Mouse (Mus musculus) MEL (cell line): ENCODE results near the gene Wbp2. TPM values are rescaled to one million over a fixed set of nuclear protein-coding genes. Genes with fewer than 3 reads are reported as not detected.

Source experiments
- DNase-seq: peaks from one replicate; pipeline ENCODE4 v3.0.0; 2011; ENCODE audit warnings: low read depth, low spot score
- H3K27ac ChIP-seq: 2 replicates; pipeline ENCODE4 v1.5.1; 2012; ENCODE audit warnings: low read depth, mild to moderate bottlenecking, control low read depth, low read length, moderate library complexity; ENCODE audit not compliant: control insufficient read depth
- H3K27me3 ChIP-seq, 2 experiments: fragments of 150-350 bp in 1 of 2; sonication (generic) in 1 of 2; 2 replicates each; pipeline ENCODE4 v1.6.1; 2012; ENCODE audit warnings: low read length in 2 of 2, mild to moderate bottlenecking in 2 of 2, improper control_type of control experiment in 1 of 2, moderate library complexity in 1 of 2; ENCODE audit not compliant: insufficient read depth in 2 of 2, control insufficient read depth in 1 of 2
- H3K36me3 ChIP-seq, 2 experiments: 2 replicates each; pipeline ENCODE4 v1.6.1; 2012 to 2014; ENCODE audit warnings: low read length in 2 of 2, improper control_type of control experiment in 1 of 2, inconsistent platforms in 1 of 2, mild to moderate bottlenecking in 1 of 2; ENCODE audit not compliant: insufficient read depth in 2 of 2, control insufficient read depth in 1 of 2
- H3K4me1 ChIP-seq, 2 experiments: fragments of 150-350 bp in 1 of 2; sonication (generic) in 1 of 2; 2 replicates each; pipeline ENCODE4 v1.6.1; 2012; ENCODE audit warnings: low read length in 2 of 2, improper control_type of control experiment in 1 of 2, mild to moderate bottlenecking in 1 of 2; ENCODE audit not compliant: insufficient read depth in 2 of 2, control insufficient read depth in 1 of 2
- H3K4me3 ChIP-seq, 2 experiments: fragments of 150-350 bp in 1 of 2; sonication (generic) in 1 of 2; 2 replicates each; pipeline ENCODE4 v1.5.1; 2012; ENCODE audit warnings: low read depth in 2 of 2, low read length in 2 of 2, mild to moderate bottlenecking in 2 of 2, moderate library complexity in 2 of 2, control low read depth in 1 of 2, improper control_type of control experiment in 1 of 2; ENCODE audit not compliant: control insufficient read depth in 1 of 2, insufficient read depth in 1 of 2
- H3K79me2 ChIP-seq: 2 replicates; pipeline ENCODE4 v1.6.1; 2012; ENCODE audit warnings: mild to moderate bottlenecking, low read length, moderate library complexity; ENCODE audit not compliant: control insufficient read depth, poor library complexity, insufficient read depth
- H3K9ac ChIP-seq: 2 replicates; pipeline ENCODE4 v1.6.1; 2012; ENCODE audit warnings: low read depth, mild to moderate bottlenecking, control low read depth, low read length, moderate library complexity; ENCODE audit not compliant: control insufficient read depth, poor library complexity, severe bottlenecking
- H3K9me3 ChIP-seq: fragments of 150-350 bp; sonication (generic); replicated peaks from 2 replicates; pipeline ENCODE4 v1.6.1; 2012; ENCODE audit warnings: mild to moderate bottlenecking, low read length, improper control_type of control experiment, moderate library complexity; ENCODE audit not compliant: insufficient read depth
- BHLHE40 ChIP-seq: IDR thresholded peaks from 2 replicates; pipeline ENCODE4 v1.6.1; 2012; ENCODE audit warnings: low read depth, mild to moderate bottlenecking, inconsistent platforms, low read length, improper control_type of control experiment, borderline replicate concordance
- CTCF ChIP-seq, 3 experiments: IDR thresholded peaks in 2 of 3; conservative IDR thresholded peaks in 1 of 3; 2 replicates each; pipeline ENCODE4 v1.5.1; 2011 to 2012; ENCODE audit warnings: low read length in 3 of 3, low read depth in 2 of 3, mild to moderate bottlenecking in 2 of 3, improper control_type of control experiment in 1 of 3, inconsistent platforms in 1 of 3, mixed read lengths in 1 of 3, moderate library complexity in 1 of 3; ENCODE audit not compliant: control insufficient read depth in 1 of 3, insufficient read depth in 1 of 3, poor library complexity in 1 of 3, severe bottlenecking in 1 of 3
- E2F4 ChIP-seq: IDR thresholded peaks from 2 replicates; pipeline ENCODE4 v1.6.1; 2011; ENCODE audit warnings: low read depth, low read length, improper control_type of control experiment, borderline replicate concordance
- ELF1 ChIP-seq: IDR thresholded peaks from 2 replicates; pipeline ENCODE4 v1.6.1; 2014; ENCODE audit warnings: low read depth, mild to moderate bottlenecking, inconsistent platforms, low read length, improper control_type of control experiment, moderate library complexity
- GATA1 ChIP-seq: IDR thresholded peaks from 2 replicates; pipeline ENCODE4 v1.6.1; 2011; ENCODE audit warnings: low read depth, low read length, improper control_type of control experiment
- HCFC1 ChIP-seq: IDR thresholded peaks from 2 replicates; pipeline ENCODE4 v1.6.1; 2012; ENCODE audit warnings: low read depth, mild to moderate bottlenecking, inconsistent platforms, low read length, improper control_type of control experiment, moderate library complexity
- JUND ChIP-seq: IDR thresholded peaks from 2 replicates; pipeline ENCODE4 v1.6.1; 2011; ENCODE audit warnings: low read depth, mild to moderate bottlenecking, improper control_type of control experiment, low read length
- KAT2A ChIP-seq: conservative IDR thresholded peaks from 2 replicates; pipeline ENCODE4 v1.6.1; 2012; ENCODE audit warnings: low read depth, low read length, improper control_type of control experiment, inconsistent platforms
- MAFK ChIP-seq: IDR thresholded peaks from 2 replicates; pipeline ENCODE4 v1.6.1; 2011; ENCODE audit warnings: low read depth, mild to moderate bottlenecking, low read length, improper control_type of control experiment, borderline replicate concordance
- MEF2A ChIP-seq: IDR thresholded peaks from 2 replicates; pipeline ENCODE4 v1.6.1; 2014; ENCODE audit warnings: low read depth, mild to moderate bottlenecking, inconsistent platforms, low read length, improper control_type of control experiment; ENCODE audit not compliant: poor library complexity, insufficient replicate concordance, severe bottlenecking; ENCODE audit errors: extremely low read depth
- MYB ChIP-seq: IDR thresholded peaks from 2 replicates; pipeline ENCODE4 v1.6.1; 2011; ENCODE audit warnings: mild to moderate bottlenecking, low read depth, low read length, improper control_type of control experiment
- NELFE ChIP-seq: IDR thresholded peaks from 2 replicates; pipeline ENCODE4 v1.6.1; 2011; ENCODE audit warnings: low read depth, low read length, improper control_type of control experiment
- NRF1 ChIP-seq: IDR thresholded peaks from 2 replicates; pipeline ENCODE4 v1.6.1; 2014; ENCODE audit warnings: low read depth, mild to moderate bottlenecking, inconsistent platforms, low read length, improper control_type of control experiment, moderate library complexity; ENCODE audit not compliant: poor library complexity, insufficient read depth, severe bottlenecking
- POLR2A ChIP-seq, 2 experiments: IDR thresholded peaks; 2 replicates each; pipeline ENCODE4 v1.6.1; 2011 to 2012; ENCODE audit warnings: low read length in 2 of 2, mild to moderate bottlenecking in 2 of 2, control low read depth in 1 of 2, improper control_type of control experiment in 1 of 2, low read depth in 1 of 2, moderate library complexity in 1 of 2; ENCODE audit not compliant: control insufficient read depth in 1 of 2, insufficient read depth in 1 of 2, poor library complexity in 1 of 2
- POLR2AphosphoS5 ChIP-seq: IDR thresholded peaks from 2 replicates; pipeline ENCODE4 v1.6.1; 2012; ENCODE audit warnings: low read depth, borderline replicate concordance, mild to moderate bottlenecking, inconsistent platforms, low read length, moderate library complexity, mixed read lengths
- RAD21 ChIP-seq: IDR thresholded peaks from 2 replicates; pipeline ENCODE4 v1.6.1; 2011; ENCODE audit warnings: mild to moderate bottlenecking, low read depth, low read length, improper control_type of control experiment
- RCOR1 ChIP-seq: IDR thresholded peaks from 2 replicates; pipeline ENCODE4 v1.6.1; 2012; ENCODE audit warnings: low read depth, mild to moderate bottlenecking, inconsistent platforms, low read length, improper control_type of control experiment
- SIN3A ChIP-seq: IDR thresholded peaks from 2 replicates; pipeline ENCODE4 v1.6.1; 2012; ENCODE audit warnings: low read length, improper control_type of control experiment, inconsistent platforms
- SMC3 ChIP-seq: IDR thresholded peaks from 2 replicates; pipeline ENCODE4 v1.6.1; 2011; ENCODE audit warnings: low read depth, low read length, improper control_type of control experiment
- TAL1 ChIP-seq: IDR thresholded peaks from 2 replicates; pipeline ENCODE4 v1.6.1; 2012; ENCODE audit warnings: mild to moderate bottlenecking, inconsistent platforms, low read length, moderate library complexity, mixed read lengths
- TBP ChIP-seq: IDR thresholded peaks from 2 replicates; pipeline ENCODE4 v1.8.0; 2011; ENCODE audit warnings: low read depth, low read length, improper control_type of control experiment
- TCF12 ChIP-seq: IDR thresholded peaks from 2 replicates; pipeline ENCODE4 v1.6.1; 2014; ENCODE audit warnings: low read depth, mild to moderate bottlenecking, inconsistent platforms, low read length, improper control_type of control experiment, moderate library complexity
- UBTF ChIP-seq: IDR thresholded peaks from 2 replicates; pipeline ENCODE4 v1.6.1; 2012; ENCODE audit warnings: low read depth, mild to moderate bottlenecking, inconsistent platforms, low read length, improper control_type of control experiment, moderate library complexity, borderline replicate concordance; ENCODE audit not compliant: insufficient read depth
- USF1 ChIP-seq: IDR thresholded peaks from 2 replicates; pipeline ENCODE4 v1.6.1; 2014; ENCODE audit warnings: low read depth, mild to moderate bottlenecking, inconsistent platforms, low read length, improper control_type of control experiment, moderate library complexity
- USF2 ChIP-seq, 2 experiments: IDR thresholded peaks; 2 replicates each; pipeline ENCODE4 v1.6.1; 2011 to 2012; ENCODE audit warnings: improper control_type of control experiment in 2 of 2, low read length in 2 of 2, borderline replicate concordance in 1 of 2, inconsistent platforms in 1 of 2, low read depth in 1 of 2, mild to moderate bottlenecking in 1 of 2; ENCODE audit not compliant: insufficient read depth in 1 of 2
- ZC3H11A ChIP-seq: IDR thresholded peaks from 2 replicates; pipeline ENCODE4 v1.6.1; 2012; ENCODE audit warnings: low read depth, mild to moderate bottlenecking, inconsistent platforms, low read length, improper control_type of control experiment
- ZKSCAN1 ChIP-seq: IDR thresholded peaks from 2 replicates; pipeline ENCODE4 v1.6.1; 2012; ENCODE audit warnings: low read depth, mild to moderate bottlenecking, inconsistent platforms, low read length, improper control_type of control experiment, moderate library complexity
- ZMIZ1 ChIP-seq: IDR thresholded peaks from 2 replicates; pipeline ENCODE4 v1.6.1; 2012; ENCODE audit warnings: low read depth, mild to moderate bottlenecking, inconsistent platforms, low read length, improper control_type of control experiment, moderate library complexity
- ZNF384 ChIP-seq: IDR thresholded peaks from 2 replicates; pipeline ENCODE4 v1.6.1; 2012; ENCODE audit warnings: low read depth, mild to moderate bottlenecking, inconsistent platforms, low read length, improper control_type of control experiment
- polyA plus RNA-seq, 2 experiments: library from polyadenylated mRNA; stranded (reverse) in 1 of 2; unstranded in 1 of 2; fragments of >175 nt in 1 of 2; fragments of >200 nt in 1 of 2; gene quantifications; 2 replicates each; pipeline versions ENCODE4 v1.2.1 to v1.2.4; 2012; ENCODE audit warnings: low replicate concordance in 2 of 2, low read depth in 1 of 2; ENCODE audit not compliant: insufficient read length in 2 of 2, insufficient read depth in 1 of 2, missing spikeins in 1 of 2
- total RNA-seq: library from RNA; depleted of rRNA; stranded (reverse); fragments of 300-350 nt; gene quantifications from 2 replicates; pipeline ENCODE4 v1.2.3, GENCODE M21; 2012

Gene Wbp2
- total and polyA plus RNA-seq, 3 experiments: 16.5 to 75.8 TPM; not detected in 1

DNA sequence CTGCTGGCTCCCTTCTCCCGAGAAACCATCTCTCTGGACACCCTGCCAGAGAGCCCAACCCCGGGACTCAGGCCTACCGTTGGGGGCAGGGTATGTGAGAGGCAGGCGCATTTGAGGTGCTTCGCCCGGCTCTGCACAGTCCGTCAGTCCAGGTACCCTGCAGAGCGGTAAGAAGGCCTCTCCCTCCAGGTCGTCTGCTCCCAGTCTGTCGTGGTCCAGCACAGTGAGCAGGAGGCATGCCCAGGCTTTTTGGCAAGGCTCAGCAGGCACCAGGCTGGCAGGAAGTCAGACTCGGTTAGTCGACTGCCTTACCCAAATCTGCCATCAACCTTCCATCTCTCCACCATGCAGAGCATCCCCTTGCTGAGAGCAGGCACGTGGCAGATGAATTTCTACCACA, 23.2 kb downstream of the Wbp2 start:
- Histone ChIP-seq H3K79me2 (no peaks in the 10 kb centered on the region), H3K4me1 (peaks cover under 1% of the 10 kb centered on the region in 2 experiments; a peak in 2 of 4 replicates), H3K27ac (no peak overlapping the region)
- TF ChIP-seq JUND (no peak), TAL1 (no peak), USF1 (no peak), SMC3 (no peak), BHLHE40 (no peak), ZMIZ1 (no peak), RCOR1 (no peak), NRF1 (no peak), NELFE (no peak), SIN3A (no peak), MAFK (no peak), TCF12 (no peak), GATA1 (no peak), RAD21 (no peak), E2F4 (no peak), MYB (no peak), ZNF384 (no peak), MEF2A (no peak)
- TF ChIP-seq, all 39 proteins: peak for 0
- no peak overlapping the region for H3K4me3 ChIP-seq
- H3K9ac ChIP-seq: no peak overlapping the region
- no peak for DNase-seq
- no peaks in the 10 kb centered on the region for H3K9me3 ChIP-seq
- H3K27me3 ChIP-seq: no peaks in the 10 kb centered on the region
- H3K36me3 ChIP-seq: peaks cover under 1 to 5% of the 10 kb centered on the region in 2 experiments; a peak in 3 of 4 replicates

DNA sequence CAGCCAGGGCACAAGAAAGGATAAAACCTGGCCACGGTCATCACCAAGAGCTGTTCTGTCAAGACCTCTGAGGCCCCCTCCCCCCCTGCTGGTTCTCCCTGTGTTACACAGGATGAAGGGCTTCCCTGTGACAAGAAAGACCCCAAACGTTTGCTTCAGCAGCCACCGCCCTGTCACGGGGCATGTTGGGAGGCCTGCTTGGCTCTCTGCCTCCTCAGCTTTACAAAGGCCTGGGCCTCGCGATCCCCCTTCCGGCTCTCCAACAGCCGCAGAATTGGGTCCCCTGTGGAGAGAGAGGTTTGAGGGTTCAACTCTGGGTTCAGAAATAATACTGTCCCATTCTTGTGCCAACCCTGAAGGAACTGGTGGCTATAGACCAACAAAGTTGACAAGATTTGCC, 24.3 kb downstream of the Wbp2 start:
- Histone ChIP-seq H3K9me3 (no peaks in the 10 kb centered on the region), H3K27me3 (no peaks in the 10 kb centered on the region), H3K4me1 (peaks cover 6 to 11% of the 10 kb centered on the region in 2 experiments), H3K27ac (no peak overlapping the region), H3K9ac (no peak overlapping the region), H3K4me3 (no peak overlapping the region), H3K79me2 (no peaks in the 10 kb centered on the region), H3K36me3 (peaks cover 5 to 9% of the 10 kb centered on the region in 2 experiments)
- DNase-seq: no peak
- TF ChIP-seq MYB: no peak
- no peak for TF ChIP-seq RAD21
- TF ChIP-seq CTCF (IDR thresholded peaks at IDR 0.05 in 2 of 3, conservative IDR thresholded peaks at IDR 0.05 in 1 of 3; ENCODE audit: control insufficient read depth in 1 of 3, insufficient read depth in 1 of 3, low read depth in 2 of 3, low read length in 3 of 3, poor library complexity in 1 of 3, severe bottlenecking in 1 of 3): no peak
- no peak for TF ChIP-seq SMC3
- TF ChIP-seq ZKSCAN1: no peak
- TF ChIP-seq POLR2A (IDR thresholded peaks at IDR 0.05; ENCODE audit: control insufficient read depth in 1 of 2, insufficient read depth in 1 of 2, low read depth in 1 of 2, low read length in 2 of 2, poor library complexity in 1 of 2): no peak
- TF ChIP-seq POLR2AphosphoS5: no peak
- no peak for TF ChIP-seq HCFC1
- TF ChIP-seq NELFE: no peak
- TF ChIP-seq TBP: no peak
- TF ChIP-seq ZC3H11A: no peak
- no peak for TF ChIP-seq USF2 (IDR thresholded peaks at IDR 0.05; ENCODE audit: borderline replicate concordance in 1 of 2, insufficient read depth in 1 of 2, low read depth in 1 of 2, low read length in 2 of 2)
- no peak for TF ChIP-seq GATA1
- TF ChIP-seq ELF1: no peak
- TF ChIP-seq USF1: no peak
- TF ChIP-seq UBTF: no peak
- no peak for TF ChIP-seq KAT2A
